10 mouse cellular contexts compared by ENCODE assay signal in the genomic region with DNA sequence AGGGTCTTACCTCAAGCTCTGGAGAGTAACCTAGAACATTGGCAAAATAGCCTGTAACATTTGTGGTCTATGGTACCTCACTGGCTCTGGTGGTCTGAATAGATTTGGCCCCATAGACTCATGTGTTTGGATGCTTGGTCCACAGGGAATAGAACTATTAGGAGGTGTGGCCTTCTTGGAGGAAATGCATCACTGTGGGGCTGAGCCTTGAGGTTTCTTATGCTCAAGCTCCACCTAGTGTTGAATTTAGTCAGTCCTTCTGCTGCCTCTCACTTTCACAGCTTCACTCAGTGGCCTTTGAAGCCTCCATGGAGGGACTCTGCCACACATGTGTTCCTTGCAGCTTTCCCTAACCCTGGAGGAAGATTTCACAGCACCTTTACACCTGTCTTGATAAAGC.
DNase-seq lines count a peak whose midpoint lies in the region; ATAC-seq lines count a peak whose summit lies in the region.
"Had no signal": no experiment of that assay in that cellular context is flagged by ENCODE, and none has a peak within 500 bp of the region (broad histone marks: within the 10 kb centered on the region; RNA-seq: fewer than 3 reads in every experiment).

No protein-coding gene starts in this region.

- H3K27ac ChIP-seq in midbrain, embryonic 11.5 days (ENCODE audit: low read depth, low read length): no peak overlapping the region
- no peak overlapping the region for H3K27ac ChIP-seq in midbrain, embryonic 10.5 days (replicated peaks)
- H3K27ac ChIP-seq: hindbrain, embryonic 10.5 days had no signal

- H3K4me3 ChIP-seq in midbrain, embryonic 11.5 days (ENCODE audit: low read depth, low read length): no peak overlapping the region
- no peak overlapping the region for H3K4me3 ChIP-seq in midbrain, embryonic 10.5 days
- H3K4me3 ChIP-seq: hindbrain, embryonic 10.5 days; megakaryocyte, embryonic 14.5 days had no signal

- no peak for DNase-seq in midbrain, embryonic 11.5 days (ENCODE audit: low spot score, missing footprints)
- DNase-seq in midbrain, embryonic 10.5 days (ENCODE audit: low spot score): no peak
- DNase-seq in WW6 (ENCODE audit: low read depth, low spot score): peak; percentile 14
- DNase-seq in naive thymus-derived CD4-positive, alpha-beta T cell, adult 2 months (ENCODE audit: low read depth): peak; percentile 2
- no peak for DNase-seq in spleen, adult 12 weeks (ENCODE audit: low spot score)
- no peak for DNase-seq in frontal cortex, postnatal 25 days (ENCODE audit: low spot score in 2 of 2)
- no peak for DNase-seq in ovary, postnatal 36 days (ENCODE audit: low spot score)

- no peaks in the 10 kb centered on the region for H3K4me1 ChIP-seq in midbrain, embryonic 11.5 days (ENCODE audit: control insufficient read depth, insufficient read depth, low read length)
- H3K4me1 ChIP-seq in midbrain, embryonic 10.5 days: no peaks in the 10 kb centered on the region
- H3K4me1 ChIP-seq: hindbrain, embryonic 10.5 days; megakaryocyte, embryonic 14.5 days had no signal

- peak; percentile 76 for ATAC-seq in midbrain, embryonic 11.5 days (ENCODE audit: low FRiP score)
- peak; percentile 93 for ATAC-seq in granulocyte monocyte progenitor cell, adult 5-6 weeks (replicated peaks; ENCODE audit: poor library complexity, severe bottlenecking)

- no peak overlapping the region for H3K9ac ChIP-seq in midbrain, embryonic 11.5 days (ENCODE audit: low read length)

- H3K36me3 ChIP-seq in midbrain, embryonic 11.5 days (ENCODE audit: control insufficient read depth, insufficient read depth, low read length): no peaks in the 10 kb centered on the region
- no peaks in the 10 kb centered on the region for H3K36me3 ChIP-seq in midbrain, embryonic 10.5 days
- H3K36me3 ChIP-seq: hindbrain, embryonic 10.5 days had no signal

- no peaks in the 10 kb centered on the region for H3K27me3 ChIP-seq in midbrain, embryonic 11.5 days (ENCODE audit: control insufficient read depth, insufficient read depth, low read length)
- H3K27me3 ChIP-seq in midbrain, embryonic 10.5 days (ENCODE audit: low read depth, poor library complexity, severe bottlenecking): no peaks in the 10 kb centered on the region
- H3K27me3 ChIP-seq: megakaryocyte, embryonic 14.5 days had no signal

- no peak overlapping the region for H3K4me2 ChIP-seq in midbrain, embryonic 11.5 days

- H3K9me3 ChIP-seq in midbrain, embryonic 11.5 days (ENCODE audit: control insufficient read depth, low read length): no peaks in the 10 kb centered on the region
- no peaks in the 10 kb centered on the region for H3K9me3 ChIP-seq in midbrain, embryonic 10.5 days (replicated peaks)
- H3K9me3 ChIP-seq: hindbrain, embryonic 10.5 days; megakaryocyte, embryonic 14.5 days had no signal

Comparison
In these comparisons a context has a peak if more than half of its experiments do, and no peak if none do; other contexts are left out.
1. DNase-seq: peak in WW6 (single experiment) and naive thymus-derived CD4-positive, alpha-beta T cell, adult 2 months (single experiment); none in midbrain, embryonic 11.5 days (single experiment), midbrain, embryonic 10.5 days (single experiment), spleen, adult 12 weeks (single experiment), frontal cortex, postnatal 25 days (0 of 2) and ovary, postnatal 36 days (single experiment).